Mouse (Mus musculus) Patski (cell line): ENCODE measurements around the gene Osbpl6. TPM values are rescaled to one million over a fixed set of nuclear protein-coding genes. Genes with fewer than 3 reads are reported as not detected.

ENCODE experiments used
- ATAC-seq: fragments of 100-300 bp; one replicate; pipeline ENCODE4 v1.8.0; 2021
- CTCF ChIA-PET: fragments of 350-600 bp; sonication (Branson Sonifier 250); formaldehyde crosslinking; loops from one replicate; lab custom pipeline; 2022; ENCODE audit warnings: inconsistent platforms; lab: Charles Lee
- POLR2A ChIA-PET: fragments of 350-600 bp; sonication (Branson Sonifier 250); formaldehyde crosslinking; loops from one replicate; lab custom pipeline; 2022; ENCODE audit warnings: antibody characterized with exemption, inconsistent platforms; lab: Charles Lee
- DNase-seq: peaks from one replicate; pipeline ENCODE4 v3.0.0-alpha.2; 2011; ENCODE audit warnings: low read depth, low spot score
- H3K27me3 ChIP-seq: fragments of 371-371 bp; one replicate; pipeline ENCODE4 v1.5.1; 2021
- CTCF ChIP-seq: fragments of 100-300 bp; IDR thresholded peaks from one replicate; pipeline ENCODE4 v1.5.1; 2021
- in situ Hi-C: fragments of 300-500 bp; cut with MboI; formaldehyde crosslinking; loops from 3 replicates; pipeline ENCODE4 v1.11.1; 2018; ENCODE audit warnings: low pct_unique_long_range_greater_than_20kb, mixed read lengths
- polyA plus RNA-seq: library from polyadenylated mRNA; unstranded; gene quantifications from one replicate; pipeline ENCODE4 v1.2.3, GENCODE M21; 2021

Gene Osbpl6
- polyA plus RNA-seq, 1 experiment from 2014 or later = 10.5 TPM

GRCm38 (mm10) chr2:76442086-76442485, 35.8 kb downstream of the Osbpl6 start:
- TF ChIP-seq CTCF = no peak
- ChIA-PET CTCF (interaction anchor here (1.3 kb wide), 1 partner anchor 51 kb away, joined by 3 read pairs; no protein-coding TSS in a partner anchor), POLR2A (no interaction called here)
- no peak for ATAC-seq
- H3K27me3 ChIP-seq = no peaks in the 10 kb centered on the region
- in situ Hi-C loops = no loop called here
- DNase-seq = no peak

GRCm38 (mm10) chr2:76449836-76450355, 43.6 kb downstream of the Osbpl6 start:
- DNase-seq = no peak
- ChIA-PET POLR2A (no interaction called here), CTCF (interaction anchor here (1.0 kb wide), 1 partner anchor 10 kb away, joined by 3 read pairs; no protein-coding TSS in a partner anchor)
- H3K27me3 ChIP-seq = no peaks in the 10 kb centered on the region
- TF ChIP-seq CTCF = no peak
- ATAC-seq = no peak
- in situ Hi-C loops = no loop called here

GRCm38 (mm10) chr2:76466723-76467122, 60.4 kb downstream of the Osbpl6 start:
- no peak for ATAC-seq
- TF ChIP-seq CTCF = no peak
- H3K27me3 ChIP-seq = no peaks in the 10 kb centered on the region
- in situ Hi-C loops = no loop called here
- ChIA-PET CTCF (no interaction called here), POLR2A (no interaction called here)
- DNase-seq = no peak

- DNase-seq = peak; percentile 57
- ChIA-PET POLR2A (no interaction called here), CTCF (no interaction called here)
- ATAC-seq = peak; percentile 93
- TF ChIP-seq CTCF = no peak
- no peaks in the 10 kb centered on the region for H3K27me3 ChIP-seq
- in situ Hi-C loops = no loop called here
Observed at GRCm38 (mm10) chr2:76468204-76468603, 61.9 kb downstream of the Osbpl6 start.

GRCm38 (mm10) chr2:76469091-76469750, 62.9 kb downstream of the Osbpl6 start:
- CTCF ChIA-PET = no interaction called here
- H3K27me3 ChIP-seq = no peaks in the 10 kb centered on the region
- no peak for DNase-seq
- in situ Hi-C loops = no loop called here
- POLR2A ChIA-PET = no interaction called here
- no peak for TF ChIP-seq CTCF
- no peak for ATAC-seq

- in situ Hi-C loops = no loop called here
- CTCF ChIA-PET = no interaction called here
- no peak for ATAC-seq
- DNase-seq = no peak
- H3K27me3 ChIP-seq = no peaks in the 10 kb centered on the region
- POLR2A ChIA-PET = no interaction called here
- no peak for TF ChIP-seq CTCF
Observed at GRCm38 (mm10) chr2:76469751-76470099, 63.4 kb downstream of the Osbpl6 start.

- CTCF ChIA-PET = no interaction called here
- POLR2A ChIA-PET = no interaction called here
- in situ Hi-C loops = no loop called here
- H3K27me3 ChIP-seq = no peaks in the 10 kb centered on the region
- no peak for ATAC-seq
- no peak for DNase-seq
- TF ChIP-seq CTCF = no peak
Observed at GRCm38 (mm10) chr2:76470391-76470790, 64.1 kb downstream of the Osbpl6 start.

- DNase-seq (no peak), ATAC-seq (no peak)
- no peak for TF ChIP-seq CTCF
- in situ Hi-C loops = no loop called here
- no peaks in the 10 kb centered on the region for H3K27me3 ChIP-seq
- CTCF ChIA-PET = no interaction called here
- POLR2A ChIA-PET = no interaction called here
Observed at GRCm38 (mm10) chr2:76475788-76476187, 69.5 kb downstream of the Osbpl6 start.

GRCm38 (mm10) chr2:76488764-76489163, 82.5 kb downstream of the Osbpl6 start:
- ChIA-PET POLR2A (no interaction called here), CTCF (interaction anchor here (1.3 kb wide), 1 partner anchor 21 kb away, joined by 3 read pairs; no protein-coding TSS in a partner anchor)
- no peak for ATAC-seq
- TF ChIP-seq CTCF = no peak
- H3K27me3 ChIP-seq = no peaks in the 10 kb centered on the region
- in situ Hi-C loops = no loop called here
- DNase-seq = no peak

- in situ Hi-C loops = no loop called here
- ATAC-seq (no peak), DNase-seq (no peak)
- TF ChIP-seq CTCF = no peak
- no peaks in the 10 kb centered on the region for H3K27me3 ChIP-seq
- ChIA-PET CTCF (no interaction called here), POLR2A (no interaction called here)
Observed at GRCm38 (mm10) chr2:76490198-76490597, 83.9 kb downstream of the Osbpl6 start.

- ChIA-PET CTCF (interaction anchor here (1.6 kb wide), 2 partner anchors 10 to 11 kb away, joined by 4 to 5 read pairs; no protein-coding TSS in a partner anchor), POLR2A (interaction anchor here (0.7 kb wide), 1 partner anchor 78 kb away, joined by 3 read pairs; no protein-coding TSS in a partner anchor)
- H3K27me3 ChIP-seq = no peaks in the 10 kb centered on the region
- in situ Hi-C loops = no loop called here
- no peak for ATAC-seq
- no peak for TF ChIP-seq CTCF
- DNase-seq = no peak
Observed at GRCm38 (mm10) chr2:76491371-76491770, 85.1 kb downstream of the Osbpl6 start.
